Mouse (Mus musculus) stomach, embryonic 16.5 days (tissue): ENCODE results near the gene Fxr1. TPM values are rescaled to one million over a fixed set of nuclear protein-coding genes. Genes with fewer than 3 reads are reported as not detected.

Experiments
- ATAC-seq: fragments of 200-750 bp; cut with Nextera tagmentation; 2 replicates; pipeline ENCODE4 v1.8.0; 2017; ENCODE audit warnings: moderate number of reproducible peaks, moderate TSS enrichment; ENCODE audit not compliant: insufficient read depth, low FRiP score
- H3K27ac ChIP-seq: fragments of 300-500 bp; sonication (generic); 2 replicates; pipeline ENCODE4 v1.5.1; 2014; ENCODE audit warnings: low read length
- H3K27me3 ChIP-seq: fragments of 300-500 bp; sonication (generic); 2 replicates; pipeline ENCODE4 v1.6.1; 2014; ENCODE audit warnings: low read length, control low read depth, mixed read lengths; ENCODE audit not compliant: control insufficient read depth, insufficient read depth
- H3K36me3 ChIP-seq: fragments of 300-500 bp; sonication (generic); 2 replicates; pipeline ENCODE4 v1.6.1; 2014; ENCODE audit warnings: low read length; ENCODE audit not compliant: control insufficient read depth, insufficient read depth
- H3K4me1 ChIP-seq: fragments of 300-500 bp; sonication (generic); 2 replicates; pipeline ENCODE4 v1.6.1; 2014; ENCODE audit warnings: low read length, control low read depth, mixed read lengths; ENCODE audit not compliant: control insufficient read depth, insufficient read depth
- H3K4me2 ChIP-seq: fragments of 300-500 bp; sonication (generic); 2 replicates; pipeline ENCODE4 v1.6.1; 2014; ENCODE audit warnings: low read depth, low read length, mixed read lengths
- H3K4me3 ChIP-seq: fragments of 300-500 bp; sonication (generic); replicated peaks from 2 replicates; pipeline ENCODE4 v1.5.1; 2014; ENCODE audit warnings: mild to moderate bottlenecking, low read length
- H3K9ac ChIP-seq: fragments of 300-500 bp; sonication (generic); 2 replicates; pipeline ENCODE4 v1.6.1; 2014; ENCODE audit warnings: low read length
- H3K9me3 ChIP-seq: fragments of 300-500 bp; sonication (generic); replicated peaks from 2 replicates; pipeline ENCODE4 v1.6.1; 2016; ENCODE audit warnings: low read length, control low read depth; ENCODE audit not compliant: control insufficient read depth
- WGBS: fragments of 180-500 bp; shearing (Covaris S2); extraction: QIAGEN DNeasy Blood & Tissue Kit; methylation state at CpG from one replicate; pipeline ENCODE4 v1.1.7; 2014; 5-methylcytosine and 5-hydroxymethylcytosine counted together
- polyA plus RNA-seq: library from polyadenylated mRNA; unstranded; fragments of >200 nt; fragmentation: Nextera tagmentation; extraction: Ambion mirVana; gene quantifications from 2 replicates; pipeline ENCODE4 v1.2.1, GENCODE M21; 2015

Fxr1 gene
- polyA plus RNA-seq, 1 experiment from 2014 or later = 48.5 TPM

GRCm38 (mm10) chr3:34003860-34004259 lies 15.9 kb upstream of the Fxr1 start:
- Histone ChIP-seq H3K4me3 (no peak overlapping the region), H3K36me3 (no peaks in the 10 kb centered on the region), H3K9ac (no peak overlapping the region), H3K4me1 (no peaks in the 10 kb centered on the region), H3K4me2 (no peak overlapping the region), H3K27me3 (no peaks in the 10 kb centered on the region), H3K9me3 (no peaks in the 10 kb centered on the region), H3K27ac (no peak overlapping the region)
- no peak for ATAC-seq
- 46% methylated on average over 3 of the region's 3 CpGs for WGBS

DNA sequence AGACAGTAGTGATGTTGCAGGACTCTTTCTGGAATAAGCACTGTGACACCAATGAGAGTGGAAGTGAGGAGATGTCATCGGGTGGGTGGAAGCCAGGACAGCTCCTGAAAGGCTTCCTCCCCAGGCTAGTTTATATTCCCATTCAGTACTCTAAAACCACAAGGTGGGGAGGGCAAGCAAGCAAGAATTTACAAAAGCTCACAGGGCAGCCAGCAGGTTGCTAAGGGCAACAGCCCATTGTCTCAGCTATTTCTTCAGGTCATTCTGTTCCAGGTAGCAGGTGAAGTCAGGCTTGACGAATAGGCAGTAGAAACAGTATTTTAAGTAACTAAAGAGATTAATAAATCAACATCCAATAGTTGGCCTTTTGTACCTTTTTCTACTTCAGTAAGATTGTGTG lies 13.4 kb upstream of the Fxr1 start:
- no peak overlapping the region for H3K4me3 ChIP-seq
- no peak for ATAC-seq
- H3K9ac ChIP-seq = no peak overlapping the region
- H3K4me1 ChIP-seq = no peaks in the 10 kb centered on the region
- H3K36me3 ChIP-seq = no peaks in the 10 kb centered on the region
- no peak overlapping the region for H3K4me2 ChIP-seq
- no peaks in the 10 kb centered on the region for H3K9me3 ChIP-seq
- 51% methylated on average over 2 of the region's 2 CpGs for WGBS
- no peak overlapping the region for H3K27ac ChIP-seq
- no peaks in the 10 kb centered on the region for H3K27me3 ChIP-seq

- ATAC-seq = no peak
- WGBS = 45% methylated on average over 3 of the region's 3 CpGs
- no peak overlapping the region for H3K27ac ChIP-seq
- H3K9me3 ChIP-seq = no peaks in the 10 kb centered on the region
- no peak overlapping the region for H3K4me3 ChIP-seq
- no peaks in the 10 kb centered on the region for H3K27me3 ChIP-seq
- no peaks in the 10 kb centered on the region for H3K4me1 ChIP-seq
- no peaks in the 10 kb centered on the region for H3K36me3 ChIP-seq
- no peak overlapping the region for H3K4me2 ChIP-seq
- no peak overlapping the region for H3K9ac ChIP-seq
Observed at GRCm38 (mm10) chr3:34006824-34007223, 12.9 kb upstream of the Fxr1 start.

GRCm38 (mm10) chr3:34007611-34008010 lies 12.1 kb upstream of the Fxr1 start:
- Histone ChIP-seq H3K27ac (no peak overlapping the region), H3K27me3 (no peaks in the 10 kb centered on the region), H3K4me2 (no peak overlapping the region), H3K4me1 (no peaks in the 10 kb centered on the region), H3K4me3 (no peak overlapping the region), H3K36me3 (no peaks in the 10 kb centered on the region), H3K9me3 (no peaks in the 10 kb centered on the region), H3K9ac (no peak overlapping the region)
- 50% methylated on average over 4 of the region's 4 CpGs for WGBS
- no peak for ATAC-seq

DNA sequence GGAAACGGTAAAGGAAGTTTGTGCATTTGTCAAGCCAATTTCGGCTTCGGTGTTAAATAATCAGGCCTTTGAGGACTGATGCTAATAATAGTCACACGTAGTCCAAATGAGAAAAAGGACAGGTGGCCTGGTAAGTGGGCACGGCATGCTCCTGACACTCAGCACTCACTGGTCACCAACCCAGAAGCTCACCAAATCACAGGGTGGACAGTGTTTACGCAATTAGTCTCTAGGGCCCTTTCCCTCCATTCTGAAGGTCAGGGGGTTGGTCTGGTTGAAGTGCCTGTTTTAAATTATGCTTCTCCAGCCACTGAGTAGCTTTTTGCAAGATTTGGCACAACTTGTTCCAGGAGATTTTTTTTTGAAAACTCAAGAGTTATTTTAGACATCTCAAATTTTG lies 11.6 kb upstream of the Fxr1 start:
- Histone ChIP-seq H3K27ac (no peak overlapping the region), H3K4me1 (no peaks in the 10 kb centered on the region), H3K4me2 (no peak overlapping the region), H3K27me3 (no peaks in the 10 kb centered on the region), H3K9ac (no peak overlapping the region), H3K9me3 (no peaks in the 10 kb centered on the region), H3K4me3 (no peak overlapping the region), H3K36me3 (no peaks in the 10 kb centered on the region)
- 48% methylated on average over 6 of the region's 6 CpGs for WGBS
- ATAC-seq = no peak

DNA sequence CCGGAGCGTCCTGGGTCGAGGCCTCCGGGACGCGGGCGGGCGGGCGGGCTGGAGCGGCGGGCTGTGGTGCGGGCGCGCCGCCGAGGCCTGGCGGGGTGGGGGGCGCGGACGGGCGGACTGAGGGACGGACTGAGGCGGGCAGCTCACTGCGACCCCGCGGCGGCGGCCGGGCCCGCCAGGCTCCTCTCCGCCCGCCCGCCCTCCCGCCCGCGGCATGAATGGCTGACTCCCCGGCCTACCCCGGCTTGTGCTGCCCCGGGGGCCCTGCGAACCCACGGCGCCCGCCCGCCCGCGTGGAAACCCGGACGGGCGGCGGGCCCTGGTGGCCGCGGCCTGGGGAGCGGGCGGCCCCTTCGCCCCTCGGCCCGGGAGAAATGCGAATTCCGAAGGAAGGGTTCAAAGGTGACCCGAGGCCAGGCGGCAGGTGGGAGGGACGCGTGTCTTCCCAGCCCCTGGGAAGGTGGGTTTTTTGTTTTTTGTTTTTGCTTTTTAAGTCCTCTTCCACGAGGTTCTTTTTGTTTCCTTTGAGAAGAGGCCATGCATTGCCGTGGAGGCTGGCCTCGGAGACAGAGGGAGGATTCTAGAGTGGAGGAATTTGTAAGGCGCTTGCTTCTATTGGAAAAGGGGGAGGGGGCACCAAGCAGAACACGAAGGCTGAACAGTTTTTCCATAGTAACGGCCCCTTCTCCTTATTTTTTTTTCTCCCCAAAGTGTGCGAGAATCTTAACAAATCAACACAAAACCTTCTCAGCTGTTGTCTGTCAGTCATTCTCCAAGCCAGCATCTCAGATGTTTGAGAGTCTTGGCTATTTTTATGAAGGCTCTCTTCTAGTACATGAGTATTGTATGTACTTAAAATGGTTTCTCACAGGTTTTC lies 877 bp downstream of the Fxr1 start:
- no peaks in the 10 kb centered on the region for H3K9me3 ChIP-seq
- WGBS = under 1% methylated on average over 38 of the region's 70 CpGs
- no peak for ATAC-seq
- peak overlapping the region; percentile 90 for H3K4me3 ChIP-seq
- H3K27ac ChIP-seq = peak overlapping the region; percentile 93
- peak overlapping the region; percentile 68 for H3K4me2 ChIP-seq
- no peaks in the 10 kb centered on the region for H3K27me3 ChIP-seq
- peaks cover 3% of the 10 kb centered on the region for H3K4me1 ChIP-seq
- H3K36me3 ChIP-seq = no peaks in the 10 kb centered on the region
- peak overlapping the region; percentile 99 for H3K9ac ChIP-seq

- no peaks in the 10 kb centered on the region for H3K27me3 ChIP-seq
- H3K4me3 ChIP-seq = peak overlapping the region; percentile 90
- peaks cover 3% of the 10 kb centered on the region for H3K4me1 ChIP-seq
- WGBS = 64% methylated on average over 4 of the region's 4 CpGs
- no peaks in the 10 kb centered on the region for H3K36me3 ChIP-seq
- H3K9ac ChIP-seq = no peak overlapping the region
- H3K9me3 ChIP-seq = no peaks in the 10 kb centered on the region
- H3K27ac ChIP-seq = no peak overlapping the region
- no peak for ATAC-seq
- peak overlapping the region; percentile 68 for H3K4me2 ChIP-seq
Observed at GRCm38 (mm10) chr3:34021259-34021828, 1.6 kb downstream of the Fxr1 start.

GRCm38 (mm10) chr3:34028935-34029334 lies 9.2 kb downstream of the Fxr1 start:
- ATAC-seq = no peak
- H3K9me3 ChIP-seq = no peaks in the 10 kb centered on the region
- H3K4me2 ChIP-seq = no peak overlapping the region
- H3K9ac ChIP-seq = no peak overlapping the region
- H3K4me3 ChIP-seq = no peak overlapping the region
- H3K27ac ChIP-seq = no peak overlapping the region
- H3K4me1 ChIP-seq = 0 out of 2 replicates have a peak, but pooled peaks cover 4% of the 10 kb centered on the region
- H3K27me3 ChIP-seq = no peaks in the 10 kb centered on the region
- no peaks in the 10 kb centered on the region for H3K36me3 ChIP-seq

- no peak overlapping the region for H3K4me2 ChIP-seq
- no peak overlapping the region for H3K4me3 ChIP-seq
- H3K36me3 ChIP-seq = no peaks in the 10 kb centered on the region
- H3K9ac ChIP-seq = no peak overlapping the region
- no peak for ATAC-seq
- WGBS = 67% methylated on average over 3 of the region's 3 CpGs
- no peak overlapping the region for H3K27ac ChIP-seq
- H3K9me3 ChIP-seq = no peaks in the 10 kb centered on the region
- H3K27me3 ChIP-seq = no peaks in the 10 kb centered on the region
- 0 out of 2 replicates have a peak, but pooled peaks cover 6% of the 10 kb centered on the region for H3K4me1 ChIP-seq
Observed at GRCm38 (mm10) chr3:34030601-34031000, 10.9 kb downstream of the Fxr1 start.
